Mouse (Mus musculus): ENCODE data around the gene Zfp827.

The Zfp827 gene

GRCm38 (mm10) chr8:79157366-79157765 lies 129.1 kb downstream of the Zfp827 start:
- DNase-seq (ENCODE audit: low read depth, low spot score): no peak

- no peak for DNase-seq (ENCODE audit: low read depth, low spot score)
Observed at GRCm38 (mm10) chr8:79158357-79158756, 130.1 kb downstream of the Zfp827 start.

DNA sequence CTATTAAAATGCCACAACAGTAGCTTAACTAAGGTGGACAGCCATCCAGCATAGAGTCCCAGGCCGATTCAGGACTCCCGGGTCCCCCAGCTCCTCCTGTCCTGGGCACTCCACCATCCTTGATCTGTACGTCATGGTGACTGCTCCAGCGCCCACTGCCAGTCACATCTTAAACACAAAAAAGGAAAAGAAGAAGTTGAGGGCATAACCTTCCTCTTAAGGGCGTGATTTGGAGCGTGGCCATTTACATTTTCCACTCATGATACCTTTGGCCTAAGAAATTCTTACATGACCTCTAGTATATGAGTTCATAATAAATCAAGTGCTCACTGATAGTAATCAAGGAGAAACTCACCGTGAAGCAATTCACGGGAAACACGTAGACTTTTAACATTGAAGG lies 131.2 kb downstream of the Zfp827 start:
- no peak for DNase-seq (ENCODE audit: low read depth, low spot score)

DNA sequence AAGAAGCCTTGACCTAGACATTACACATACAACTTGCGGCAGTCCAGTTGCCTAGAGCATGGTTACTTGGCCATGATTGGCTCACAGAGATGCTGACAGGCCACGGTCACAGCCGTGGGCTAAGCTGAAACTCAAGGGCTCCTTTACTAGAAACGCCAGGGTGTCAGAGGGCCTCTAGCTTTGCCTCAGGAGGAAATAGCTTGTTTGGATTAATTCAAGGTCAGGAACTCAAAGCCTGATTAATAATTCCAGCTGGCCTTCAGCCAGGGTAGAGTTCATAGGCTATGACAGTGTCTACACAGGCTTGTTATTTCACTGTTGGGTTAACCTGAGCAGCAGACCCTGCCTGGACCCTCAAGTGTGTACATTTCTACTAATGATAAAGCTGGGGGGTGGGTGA lies 132.1 kb downstream of the Zfp827 start:
- no peak for DNase-seq (ENCODE audit: low read depth, low spot score)

- DNase-seq (ENCODE audit: low read depth, low spot score): no peak
Observed at GRCm38 (mm10) chr8:79161172-79161778, 133.0 kb downstream of the Zfp827 start.

GRCm38 (mm10) chr8:79162533-79163308 lies 134.5 kb downstream of the Zfp827 start:
- no peak for DNase-seq (ENCODE audit: low read depth, low spot score)

DNA sequence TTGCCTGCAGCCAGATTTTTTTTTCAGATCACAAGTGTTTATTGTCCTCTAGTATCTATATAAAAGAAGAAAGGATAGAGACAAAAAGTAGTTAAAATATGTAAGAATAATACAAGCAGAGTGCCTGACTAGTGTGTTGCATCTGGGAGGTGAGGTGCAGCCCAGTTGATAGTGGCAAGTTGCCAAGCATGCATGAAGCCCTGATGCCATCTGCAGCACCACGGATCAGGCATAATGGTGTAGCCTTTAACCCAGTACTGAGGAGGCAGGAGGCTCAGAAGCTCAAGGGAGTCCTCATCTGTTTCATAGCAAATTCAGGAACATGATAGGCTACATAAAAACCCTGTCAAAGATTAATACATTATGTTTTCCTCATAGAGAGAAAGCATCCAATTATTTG lies 136.1 kb downstream of the Zfp827 start:
- DNase-seq (ENCODE audit: low read depth, low spot score): no peak

DNA sequence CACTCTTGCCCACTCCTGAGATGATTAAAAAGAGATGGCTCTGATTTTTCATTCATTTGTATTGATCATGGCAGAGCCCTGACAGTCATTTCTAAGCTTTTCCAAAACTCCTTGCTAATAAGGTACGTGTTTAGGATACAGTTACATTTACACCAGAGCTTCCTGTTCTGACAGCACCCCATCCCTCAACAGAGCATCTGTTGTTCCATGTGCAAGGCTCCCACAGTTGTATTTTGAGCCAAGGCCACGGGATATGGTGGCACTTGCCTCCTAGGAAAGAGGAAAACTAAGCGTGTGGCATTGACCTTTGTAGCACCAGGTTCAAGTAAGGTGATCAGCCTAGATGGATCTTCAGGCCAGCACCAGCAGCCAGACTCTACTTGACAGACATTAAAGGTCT lies 137.0 kb downstream of the Zfp827 start:
- no peak for DNase-seq (ENCODE audit: low read depth, low spot score)

DNA sequence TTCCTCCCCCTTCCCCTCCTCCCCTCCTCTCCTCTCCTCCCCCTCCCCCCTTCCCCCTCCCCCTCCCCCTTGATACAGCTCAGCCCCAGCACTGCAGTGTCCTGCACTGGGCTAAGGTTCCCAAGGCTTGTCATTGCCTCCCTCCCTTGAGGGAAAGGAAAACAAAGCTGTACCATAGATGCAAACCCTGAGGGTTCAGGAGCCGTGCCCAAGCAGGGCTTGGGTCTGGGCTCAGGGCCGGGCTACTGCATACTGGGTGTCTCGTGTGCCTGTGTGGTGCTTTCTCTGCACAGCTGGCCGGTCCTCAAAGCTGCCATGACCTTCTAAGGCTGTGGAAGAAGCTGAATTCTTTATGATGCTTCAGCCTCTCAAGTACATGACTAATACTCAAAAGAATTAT lies 145.4 kb downstream of the Zfp827 start:
- DNase-seq (ENCODE audit: low read depth, low spot score): no peak

- DNase-seq (ENCODE audit: low read depth, low spot score): no peak
Observed at GRCm38 (mm10) chr8:79175991-79176390, 147.8 kb downstream of the Zfp827 start.

- DNase-seq (ENCODE audit: low read depth, low spot score): no peak
Observed at GRCm38 (mm10) chr8:79179678-79180077, 151.4 kb downstream of the Zfp827 start.

DNA sequence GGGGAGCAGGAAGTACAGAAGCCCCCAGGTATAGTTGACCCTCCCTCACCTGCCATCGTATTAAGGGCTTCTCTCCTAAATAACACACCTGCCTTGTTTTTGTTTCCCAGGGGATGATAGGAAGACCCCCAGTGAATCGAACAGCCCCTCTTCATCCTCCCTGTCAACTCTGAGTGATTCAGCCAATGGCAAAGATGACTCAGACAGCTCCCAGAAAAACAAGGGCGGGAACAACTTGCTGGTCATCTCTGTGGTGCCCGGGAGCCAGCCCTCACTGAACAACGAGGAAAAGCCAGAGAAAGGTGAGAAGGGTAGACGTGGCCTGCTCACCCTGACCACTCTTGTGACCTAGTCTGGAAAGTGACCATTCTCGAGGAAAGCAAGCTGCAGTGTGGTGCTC lies 157.3 kb downstream of the Zfp827 start:
- DNase-seq (ENCODE audit: low read depth, low spot score): no peak

GRCm38 (mm10) chr8:79190071-79190470 lies 161.8 kb downstream of the Zfp827 start:
- DNase-seq (ENCODE audit: low read depth, low spot score): no peak

GRCm38 (mm10) chr8:79196481-79196880 lies 168.2 kb downstream of the Zfp827 start:
- no peak for DNase-seq (ENCODE audit: low read depth, low spot score)

- no peak for DNase-seq (ENCODE audit: low read depth, low spot score)
Observed at GRCm38 (mm10) chr8:79198675-79199074, 170.4 kb downstream of the Zfp827 start.

DNA sequence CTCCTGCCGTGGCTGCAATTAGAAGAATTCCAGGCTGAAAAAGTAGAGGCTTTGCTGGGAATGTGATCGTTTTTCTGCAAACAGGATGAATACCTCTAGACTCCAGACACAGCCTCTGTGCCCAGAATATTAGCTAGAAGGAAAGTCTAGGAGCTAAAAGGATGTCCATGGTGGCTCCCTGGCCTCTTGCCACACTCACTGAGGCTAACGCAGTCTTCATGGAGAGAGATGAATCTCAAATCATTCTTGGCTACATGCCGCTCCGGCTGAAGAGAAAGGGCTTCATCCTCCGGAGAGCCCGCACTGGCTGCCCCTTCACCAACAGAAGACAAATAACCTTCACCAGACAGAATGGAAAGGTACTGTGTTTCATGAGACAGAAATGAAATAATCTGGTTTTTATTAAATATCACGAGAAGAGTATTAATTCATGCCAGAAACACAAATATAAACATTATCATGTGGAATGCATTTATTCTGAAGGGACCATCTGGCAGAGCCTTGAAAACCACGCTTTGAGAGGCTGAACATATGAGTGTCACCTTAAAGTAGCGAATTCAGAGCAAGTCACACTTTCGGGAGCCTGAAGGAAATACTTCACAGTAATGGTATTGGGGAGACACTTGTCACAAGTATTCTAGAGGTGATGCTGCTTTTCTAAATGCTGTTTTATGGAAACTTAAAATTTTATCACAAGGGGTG lies 173.4 kb downstream of the Zfp827 start:
- no peak for DNase-seq (ENCODE audit: low read depth, low spot score)

- no peak for DNase-seq (ENCODE audit: low read depth, low spot score)
Observed at GRCm38 (mm10) chr8:79206895-79207294, 178.7 kb downstream of the Zfp827 start.

DNA sequence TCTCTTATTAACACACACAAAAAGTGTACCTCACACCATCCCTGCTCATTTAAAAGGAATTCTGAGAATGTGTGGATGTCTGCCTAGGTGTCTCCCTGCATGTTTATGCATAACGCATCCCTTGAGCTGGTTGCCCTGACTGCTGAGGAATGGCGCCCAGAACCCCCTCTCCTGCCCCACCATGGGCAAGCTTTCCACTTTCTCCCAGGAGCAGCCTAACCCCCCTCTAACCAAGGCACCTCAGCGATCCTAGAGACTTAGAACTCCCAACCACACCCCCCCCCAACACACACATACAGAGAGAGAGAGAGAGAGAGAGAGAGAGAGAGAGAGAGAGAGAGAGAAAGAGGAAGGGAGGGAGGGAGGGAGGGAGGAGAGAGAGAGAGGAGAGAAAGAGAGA lies 179.9 kb downstream of the Zfp827 start:
- DNase-seq (ENCODE audit: low read depth, low spot score): no peak

GRCm38 (mm10) chr8:79208691-79209640 lies 180.7 kb downstream of the Zfp827 start:
- DNase-seq (ENCODE audit: low read depth, low spot score): no peak

- peak; percentile 24 for DNase-seq (ENCODE audit: low read depth, low spot score)
Observed at GRCm38 (mm10) chr8:79209641-79210358, 181.6 kb downstream of the Zfp827 start.

DNA sequence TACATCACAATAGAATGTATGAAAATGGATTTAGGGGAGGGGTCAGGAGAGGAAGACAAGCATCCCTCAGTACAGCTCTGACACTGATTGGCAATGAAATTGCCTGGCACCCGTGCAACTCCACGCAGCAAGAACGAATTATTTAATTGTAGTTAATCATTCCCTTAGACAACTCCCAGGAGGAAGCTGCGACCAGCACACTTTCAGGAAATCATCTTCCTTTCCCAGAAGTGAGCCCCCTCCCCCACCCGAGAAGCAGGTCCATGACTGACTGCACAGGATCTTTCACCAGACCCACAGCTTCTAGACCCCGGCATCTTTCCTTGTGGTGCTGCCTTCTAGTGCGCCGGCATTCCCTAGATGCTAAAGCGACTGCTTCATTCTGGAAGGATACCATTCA lies 183.4 kb downstream of the Zfp827 start:
- DNase-seq (ENCODE audit: low read depth, low spot score): no peak

All from WW6 (cell line).